17 mouse cellular contexts compared by ENCODE assay signal in genomic region chr1:162865493-162865830, GRCm38 (mm10). TPM values are rescaled to one million over a fixed set of nuclear protein-coding genes. Genes with fewer than 3 reads are reported as not detected.
"Had no signal": no experiment of that assay in that cellular context is flagged by ENCODE, and none has a peak within 500 bp of the region (broad histone marks: within the 10 kb centered on the region; RNA-seq: fewer than 3 reads in every experiment).

No protein-coding gene starts in this region.

- ATAC-seq: midbrain, embryonic 15.5 days had no signal

- H3K9ac ChIP-seq: limb, embryonic 12.5 days; midbrain, embryonic 15.5 days; neural tube, embryonic 12.5 days had no signal

- H3K27ac ChIP-seq: limb, embryonic 12.5 days; liver, embryonic 13.5 days; macrophage; midbrain, embryonic 15.5 days; neural tube, embryonic 12.5 days; stomach, postnatal 0 days had no signal

- H3K36me3 ChIP-seq: limb, embryonic 12.5 days; liver, embryonic 13.5 days; midbrain, embryonic 15.5 days; neural tube, embryonic 12.5 days had no signal

- H3K4me2 ChIP-seq: limb, embryonic 12.5 days; midbrain, embryonic 11.5 days; midbrain, embryonic 15.5 days; neural tube, embryonic 12.5 days had no signal

- H3K4me1 ChIP-seq: megakaryocyte, embryonic 14.5 days; midbrain, embryonic 15.5 days had no signal

- DNase-seq: kidney, adult 11 months; layer of hippocampus, adult 9-11 months; layer of hippocampus, postnatal 36 days; liver, embryonic 13.5 days; lung, postnatal 10 days; thymus, postnatal 4 days had no signal

- H3K4me3 ChIP-seq: limb, embryonic 12.5 days; liver, embryonic 13.5 days; megakaryocyte, embryonic 14.5 days; midbrain, embryonic 15.5 days; neural tube, embryonic 12.5 days had no signal

- H3K9me3 ChIP-seq: liver, embryonic 13.5 days; megakaryocyte, embryonic 14.5 days; midbrain, embryonic 15.5 days; neural tube, embryonic 12.5 days had no signal

- H3K27me3 ChIP-seq: limb, embryonic 12.5 days; liver, embryonic 13.5 days; megakaryocyte, embryonic 14.5 days; midbrain, embryonic 15.5 days; neural tube, embryonic 12.5 days had no signal

RNA-seq across cellular contexts. Expression of gene Fmo1, which starts 0.9 kb away (rescaled TPM):
- total RNA-seq: monocyte, adult 5-6 weeks; neutrophil, adult 5-6 weeks had no signal
- polyA plus RNA-seq: macrophage had no signal

RNA-seq across cellular contexts. Expression of gene Fmo2, which starts 33.1 kb away (rescaled TPM):
- total RNA-seq: monocyte, adult 5-6 weeks had no signal
- polyA plus RNA-seq: macrophage; midbrain, embryonic 11.5 days; midbrain, embryonic 15.5 days had no signal

RNA-seq across cellular contexts. Expression of gene Fmo4, which starts 51.7 kb away (rescaled TPM):
- total RNA-seq: layer of hippocampus, adult 18-20 months; layer of hippocampus, postnatal 36 days; left cerebral cortex, postnatal 36 days; monocyte, adult 5-6 weeks; neutrophil, adult 5-6 weeks had no signal
- polyA plus RNA-seq: macrophage had no signal
